Mouse (Mus musculus) limb, embryonic 15.5 days (tissue): ENCODE measurements around the gene Nthl1. TPM values are rescaled to one million over a fixed set of nuclear protein-coding genes. Genes with fewer than 3 reads are reported as not detected.

Experiments used
- ATAC-seq: fragments of 200-750 bp; cut with Nextera tagmentation; 2 replicates; pipeline ENCODE4 v1.8.0; 2017; ENCODE audit warnings: low read depth, moderate TSS enrichment; ENCODE audit not compliant: insufficient number of reproducible peaks, low FRiP score, low TSS enrichment
- H3K27ac ChIP-seq: fragments of 300-500 bp; sonication (generic); 2 replicates; pipeline ENCODE4 v1.5.1; 2015; ENCODE audit warnings: moderate library complexity, mild to moderate bottlenecking, inconsistent platforms
- H3K27me3 ChIP-seq: fragments of 300-500 bp; sonication (generic); 2 replicates; pipeline ENCODE4 v1.6.1; 2015; ENCODE audit warnings: inconsistent platforms
- H3K36me3 ChIP-seq: fragments of 300-500 bp; sonication (generic); 2 replicates; pipeline ENCODE4 v1.6.1; 2015; ENCODE audit warnings: inconsistent platforms
- H3K4me1 ChIP-seq: fragments of 300-500 bp; sonication (generic); 2 replicates; pipeline ENCODE4 v1.6.1; 2015; ENCODE audit warnings: inconsistent platforms
- H3K4me2 ChIP-seq: fragments of 300-500 bp; sonication (generic); 2 replicates; pipeline ENCODE4 v1.6.1; 2015; ENCODE audit warnings: mild to moderate bottlenecking, inconsistent platforms
- H3K4me3 ChIP-seq: fragments of 300-500 bp; sonication (generic); 2 replicates; pipeline ENCODE4 v1.5.1; 2015; ENCODE audit warnings: mild to moderate bottlenecking, inconsistent platforms
- H3K9ac ChIP-seq: fragments of 300-500 bp; sonication (generic); 2 replicates; pipeline ENCODE4 v1.6.1; 2015; ENCODE audit warnings: inconsistent platforms
- H3K9me3 ChIP-seq: fragments of 300-500 bp; sonication (generic); 2 replicates; pipeline ENCODE4 v1.6.1; 2016; ENCODE audit warnings: inconsistent platforms
- WGBS: fragments of 180-500 bp; shearing (Covaris S2); methylation state at CpG from one replicate; pipeline ENCODE4 v1.1.7; 2015; 5-methylcytosine and 5-hydroxymethylcytosine counted together
- polyA plus RNA-seq: library from polyadenylated mRNA; unstranded; fragments of >200 nt; fragmentation: Nextera tagmentation; extraction: Ambion mirVana; gene quantifications from 2 replicates; pipeline ENCODE4 v1.2.1, GENCODE M21; 2015

Nthl1 gene
- polyA plus RNA-seq, 1 experiment from 2014 or later, result 21.3 TPM

DNA sequence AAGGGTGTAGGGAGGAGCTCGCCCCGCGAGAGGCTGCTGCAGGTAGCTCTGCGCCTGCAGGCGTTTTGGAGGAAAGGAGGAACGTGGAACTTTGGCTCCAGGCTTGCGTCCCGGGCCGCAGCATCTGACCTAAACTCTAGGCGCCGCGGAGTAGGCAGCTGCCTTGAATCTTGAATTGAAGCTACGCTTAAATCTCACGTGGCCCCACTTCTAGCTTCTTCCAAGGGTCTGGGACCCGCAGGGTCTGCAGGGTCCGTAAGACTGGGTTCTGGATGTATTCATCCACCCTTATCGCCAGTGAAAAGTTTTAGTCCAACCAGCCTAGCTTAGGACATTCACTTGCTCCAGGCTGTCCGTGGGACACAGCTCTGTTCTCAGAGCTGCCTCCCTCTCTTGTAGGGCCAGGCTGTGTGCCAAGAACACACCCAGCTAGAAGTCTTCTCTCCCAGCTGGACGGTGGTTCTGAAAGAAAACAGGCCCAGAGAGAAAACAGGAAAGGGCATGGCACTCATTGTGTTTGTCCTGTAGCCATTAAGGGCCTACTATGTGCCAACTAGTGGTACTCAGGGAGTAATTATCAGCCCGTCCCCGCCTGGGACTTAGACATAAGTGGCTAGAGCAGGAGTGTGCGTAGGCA, 451 bp downstream of the Nthl1 start:
- 7% methylated on average over 22 of the region's 22 CpGs for WGBS
- Histone ChIP-seq H3K4me1 (peaks cover 31% of the 10 kb centered on the region), H3K9ac (peak overlapping the region; percentile 52), H3K27me3 (no peaks in the 10 kb centered on the region), H3K36me3 (peaks cover 35% of the 10 kb centered on the region), H3K27ac (peak overlapping the region; percentile 96), H3K9me3 (no peaks in the 10 kb centered on the region), H3K4me3 (peak overlapping the region; percentile 55), H3K4me2 (peak overlapping the region; percentile 81)
- peak; percentile 36 for ATAC-seq

DNA sequence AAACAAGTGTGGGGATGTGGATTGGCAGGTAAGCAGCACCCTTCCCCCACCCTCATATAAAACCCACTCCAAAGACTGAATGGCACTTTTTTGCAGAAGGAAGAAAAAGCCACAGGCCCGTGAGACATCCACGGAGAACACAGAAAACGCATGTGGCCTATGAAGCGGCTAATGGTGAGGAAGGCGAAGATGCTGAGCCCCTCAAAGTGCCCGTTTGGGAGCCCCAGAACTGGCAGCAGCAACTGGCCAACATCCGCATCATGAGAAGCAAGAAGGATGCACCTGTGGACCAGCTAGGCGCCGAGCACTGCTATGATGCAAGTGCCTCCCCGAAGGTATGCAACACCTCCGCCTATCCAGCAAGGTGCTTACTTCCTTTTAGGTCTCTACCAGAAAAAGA, 1.4 kb downstream of the Nthl1 start:
- peak overlapping the region; percentile 96 for H3K27ac ChIP-seq
- no peak overlapping the region for H3K4me2 ChIP-seq
- peaks cover 31% of the 10 kb centered on the region for H3K36me3 ChIP-seq
- H3K4me3 ChIP-seq, result no peak overlapping the region
- H3K9me3 ChIP-seq, result no peaks in the 10 kb centered on the region
- no peak for ATAC-seq
- no peak overlapping the region for H3K9ac ChIP-seq
- H3K4me1 ChIP-seq, result peaks cover 38% of the 10 kb centered on the region
- WGBS, result 92% methylated on average over 11 of the region's 11 CpGs
- no peaks in the 10 kb centered on the region for H3K27me3 ChIP-seq

DNA sequence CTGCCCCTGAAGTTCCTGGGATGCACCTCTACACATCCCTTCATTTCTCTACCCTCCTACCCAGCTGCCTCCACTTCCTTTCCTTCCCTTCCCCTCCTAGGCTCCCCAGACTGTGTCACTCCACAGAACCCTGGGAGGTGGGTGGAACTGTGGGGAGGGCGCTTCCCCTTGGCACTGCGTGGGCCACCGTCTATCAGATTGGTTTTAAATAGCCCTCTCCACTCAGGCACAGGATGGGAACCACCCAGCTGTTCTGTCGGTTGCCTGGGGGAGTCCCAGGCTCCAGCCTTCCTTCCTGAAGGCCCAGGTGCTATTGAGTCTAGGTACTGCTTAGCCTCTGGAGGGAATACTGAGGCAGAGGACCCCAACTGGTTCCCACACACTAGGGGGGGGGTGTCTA, 2.5 kb downstream of the Nthl1 start:
- H3K36me3 ChIP-seq, result peaks cover 20% of the 10 kb centered on the region
- H3K4me1 ChIP-seq, result peaks cover 50% of the 10 kb centered on the region
- H3K27me3 ChIP-seq, result no peaks in the 10 kb centered on the region
- H3K4me2 ChIP-seq, result no peak overlapping the region
- no peak overlapping the region for H3K27ac ChIP-seq
- no peak overlapping the region for H3K9ac ChIP-seq
- H3K9me3 ChIP-seq, result no peaks in the 10 kb centered on the region
- no peak for ATAC-seq
- no peak overlapping the region for H3K4me3 ChIP-seq
- 84% methylated on average over 4 of the region's 4 CpGs for WGBS

DNA sequence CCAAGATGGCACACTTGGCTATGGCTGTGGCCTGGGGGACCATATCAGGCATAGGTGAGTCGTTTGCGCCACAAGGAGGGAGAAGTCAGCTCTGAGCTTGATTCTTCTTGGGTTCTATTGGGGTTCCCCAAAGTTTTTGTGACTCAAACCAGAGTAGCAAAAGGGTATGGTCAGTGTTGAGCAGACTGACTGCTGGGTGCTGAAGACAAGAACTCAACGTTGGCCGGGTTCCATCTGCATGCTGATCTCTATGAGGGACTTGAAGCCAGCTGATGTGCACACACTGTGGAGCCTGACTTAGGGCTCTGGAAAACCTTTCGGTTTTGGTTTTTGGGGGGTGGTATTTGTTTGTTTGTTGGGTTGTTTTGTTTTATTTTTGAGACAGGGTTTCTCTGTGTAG, 3.2 kb downstream of the Nthl1 start:
- H3K4me1 ChIP-seq, result peaks cover 57% of the 10 kb centered on the region
- no peak overlapping the region for H3K9ac ChIP-seq
- 92% methylated on average over 5 of the region's 5 CpGs for WGBS
- no peak for ATAC-seq
- H3K4me2 ChIP-seq, result no peak overlapping the region
- no peak overlapping the region for H3K4me3 ChIP-seq
- H3K9me3 ChIP-seq, result no peaks in the 10 kb centered on the region
- H3K27me3 ChIP-seq, result no peaks in the 10 kb centered on the region
- peaks cover 18% of the 10 kb centered on the region for H3K36me3 ChIP-seq
- H3K27ac ChIP-seq, result no peak overlapping the region

DNA sequence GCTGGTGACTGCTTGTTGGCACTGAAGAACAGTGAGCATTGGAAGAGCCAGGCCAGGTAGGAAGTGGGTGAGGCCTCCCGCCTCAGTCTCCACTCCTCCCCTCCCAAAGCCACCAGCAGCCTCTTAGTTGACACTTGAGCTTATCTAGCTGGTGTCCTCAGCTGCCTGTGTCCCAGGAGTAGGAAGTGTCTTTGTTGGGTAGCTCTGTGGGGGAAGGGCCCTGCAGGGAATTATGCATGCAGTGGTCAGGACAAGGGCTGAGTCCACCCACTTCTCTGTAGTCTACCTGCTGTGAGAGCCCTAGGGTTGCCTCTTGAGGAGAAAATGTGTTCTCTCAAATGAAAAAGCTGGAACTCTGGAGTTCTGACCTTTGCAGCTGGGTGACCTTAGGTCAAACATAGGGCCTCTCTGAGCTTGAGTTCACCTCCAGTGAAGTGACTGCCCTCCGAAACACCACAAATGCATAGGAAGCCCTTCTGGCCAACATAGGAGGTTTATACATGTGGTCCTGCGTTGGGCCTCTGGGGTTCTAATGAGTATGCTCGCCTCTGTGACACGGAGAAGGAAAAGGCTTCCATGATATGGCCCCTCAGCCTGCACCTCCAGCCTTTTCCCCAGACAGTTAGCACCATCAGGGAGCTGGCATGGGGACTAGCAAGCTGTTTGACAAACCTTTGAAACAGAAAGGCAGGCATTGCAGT, 4.5 kb downstream of the Nthl1 start:
- H3K9ac ChIP-seq, result no peak overlapping the region
- H3K9me3 ChIP-seq, result no peaks in the 10 kb centered on the region
- H3K36me3 ChIP-seq, result peaks cover 24% of the 10 kb centered on the region
- no peak overlapping the region for H3K4me2 ChIP-seq
- 77% methylated on average over 5 of the region's 5 CpGs for WGBS
- no peak for ATAC-seq
- no peaks in the 10 kb centered on the region for H3K27me3 ChIP-seq
- no peak overlapping the region for H3K4me3 ChIP-seq
- peaks cover 54% of the 10 kb centered on the region for H3K4me1 ChIP-seq
- no peak overlapping the region for H3K27ac ChIP-seq

DNA sequence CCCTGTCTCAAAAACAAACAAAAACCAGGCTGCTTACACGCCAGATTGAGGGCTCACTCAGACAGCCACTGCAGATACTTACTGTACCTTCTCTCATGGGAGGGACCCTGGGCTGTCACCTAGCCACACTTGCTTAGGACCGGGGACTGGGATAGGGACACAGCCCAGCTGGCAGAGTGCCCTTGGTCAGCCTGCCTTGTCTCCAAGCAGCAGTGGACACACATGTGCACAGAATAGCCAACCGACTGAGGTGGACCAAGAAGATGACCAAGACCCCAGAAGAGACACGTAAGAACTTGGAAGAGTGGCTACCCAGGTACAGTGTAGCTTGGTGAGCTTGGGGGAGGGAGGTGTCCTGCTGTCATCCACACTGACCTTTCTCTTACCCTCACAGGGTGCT, 5.7 kb downstream of the Nthl1 start:
- H3K4me1 ChIP-seq, result peaks cover 52% of the 10 kb centered on the region
- no peak overlapping the region for H3K9ac ChIP-seq
- no peak overlapping the region for H3K4me2 ChIP-seq
- no peak for ATAC-seq
- WGBS, result 93% methylated on average over 4 of the region's 4 CpGs
- no peak overlapping the region for H3K4me3 ChIP-seq
- peak overlapping the region; percentile 93 for H3K27ac ChIP-seq
- H3K27me3 ChIP-seq, result no peaks in the 10 kb centered on the region
- H3K36me3 ChIP-seq, result peaks cover 28% of the 10 kb centered on the region
- H3K9me3 ChIP-seq, result no peaks in the 10 kb centered on the region

DNA sequence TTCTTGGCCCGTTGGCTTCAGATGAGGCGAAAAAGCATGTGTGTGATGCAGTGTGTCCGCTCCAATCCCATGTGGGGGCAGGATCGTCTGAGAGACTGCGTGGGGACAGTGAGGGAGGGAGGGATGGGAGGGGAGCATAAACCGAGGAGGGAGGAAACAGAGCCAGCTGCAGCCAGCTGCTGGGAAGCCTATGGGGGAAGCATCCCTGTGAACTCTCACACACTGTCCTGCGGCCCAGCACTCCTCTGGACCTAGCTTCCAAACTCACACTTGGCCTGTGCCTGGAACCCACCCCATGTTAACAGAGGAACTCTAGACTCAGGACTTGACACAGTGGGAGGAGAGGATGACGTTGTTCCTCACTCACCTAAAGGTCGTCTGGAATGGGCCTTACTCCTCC, 6.4 kb downstream of the Nthl1 start:
- H3K9me3 ChIP-seq, result no peaks in the 10 kb centered on the region
- no peak overlapping the region for H3K4me2 ChIP-seq
- no peak overlapping the region for H3K4me3 ChIP-seq
- H3K9ac ChIP-seq, result no peak overlapping the region
- peak overlapping the region; percentile 93 for H3K27ac ChIP-seq
- 32% methylated on average over 9 of the region's 9 CpGs for WGBS
- peaks cover 47% of the 10 kb centered on the region for H3K4me1 ChIP-seq
- ATAC-seq, result 0 out of 2 replicates have a peak, but pooled peaks have one; percentile 37
- no peaks in the 10 kb centered on the region for H3K27me3 ChIP-seq
- peaks cover 28% of the 10 kb centered on the region for H3K36me3 ChIP-seq

DNA sequence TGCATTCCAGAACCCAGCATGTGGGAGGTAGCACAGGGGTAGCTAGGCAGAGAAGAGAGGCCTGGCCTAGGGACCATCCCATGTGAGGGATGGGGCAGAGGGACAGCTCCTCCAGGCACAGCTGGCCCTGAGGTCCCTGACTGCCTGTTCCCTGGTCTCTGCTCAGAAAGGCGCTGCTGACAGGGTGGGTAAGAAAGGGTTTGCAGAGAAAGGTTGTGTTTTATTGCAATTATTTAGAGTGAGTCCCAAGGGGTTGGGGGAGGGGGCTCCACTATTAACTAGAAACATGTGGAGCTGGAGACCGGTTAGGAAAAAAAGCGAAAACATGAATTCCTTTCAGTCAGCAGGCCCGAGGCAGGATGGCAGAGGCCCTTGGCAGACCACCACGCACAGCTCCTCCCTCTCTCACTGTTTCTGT, 7.1 kb downstream of the Nthl1 start:
- Histone ChIP-seq H3K9ac (peak overlapping the region; percentile 18; the same call in 1 of the 2 replicates), H3K4me1 (peaks cover 50% of the 10 kb centered on the region), H3K27ac (peak overlapping the region; percentile 93), H3K9me3 (no peaks in the 10 kb centered on the region), H3K4me3 (no peak overlapping the region), H3K27me3 (no peaks in the 10 kb centered on the region), H3K4me2 (peak overlapping the region; percentile 17; the same call in 1 of the 2 replicates), H3K36me3 (peaks cover 30% of the 10 kb centered on the region)
- peak; percentile 27 for ATAC-seq
- 13% methylated on average over 5 of the region's 5 CpGs for WGBS

DNA sequence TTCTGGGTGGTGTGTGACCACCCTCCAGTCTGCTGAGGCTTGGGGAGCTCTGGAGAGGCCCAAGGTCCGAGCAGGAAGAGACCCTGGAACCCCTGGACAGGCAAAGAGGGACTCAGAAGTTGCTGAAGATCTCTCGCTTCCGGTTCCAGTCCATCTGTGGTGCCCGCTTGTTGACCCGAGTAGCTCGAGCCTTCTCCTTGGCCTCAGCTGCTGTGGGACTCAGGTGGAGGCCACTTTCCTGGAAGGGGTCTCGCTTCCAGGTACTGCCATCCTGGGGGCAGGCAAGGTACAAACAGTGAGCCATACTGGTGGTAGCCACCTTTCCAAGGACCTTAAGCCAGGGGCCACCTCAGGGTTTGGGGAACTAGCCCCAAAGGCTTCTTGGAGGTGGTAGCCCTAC, 7.6 kb downstream of the Nthl1 start:
- Histone ChIP-seq H3K9ac (0 out of 2 replicates have a peak overlapping the region, but pooled peaks have one; percentile 18), H3K4me3 (no peak overlapping the region), H3K4me1 (peaks cover 51% of the 10 kb centered on the region), H3K27me3 (no peaks in the 10 kb centered on the region), H3K27ac (peak overlapping the region; percentile 93), H3K36me3 (peaks cover 34% of the 10 kb centered on the region), H3K9me3 (no peaks in the 10 kb centered on the region), H3K4me2 (0 out of 2 replicates have a peak overlapping the region, but pooled peaks have one; percentile 17)
- 81% methylated on average over 7 of the region's 7 CpGs for WGBS
- ATAC-seq, result no peak

DNA sequence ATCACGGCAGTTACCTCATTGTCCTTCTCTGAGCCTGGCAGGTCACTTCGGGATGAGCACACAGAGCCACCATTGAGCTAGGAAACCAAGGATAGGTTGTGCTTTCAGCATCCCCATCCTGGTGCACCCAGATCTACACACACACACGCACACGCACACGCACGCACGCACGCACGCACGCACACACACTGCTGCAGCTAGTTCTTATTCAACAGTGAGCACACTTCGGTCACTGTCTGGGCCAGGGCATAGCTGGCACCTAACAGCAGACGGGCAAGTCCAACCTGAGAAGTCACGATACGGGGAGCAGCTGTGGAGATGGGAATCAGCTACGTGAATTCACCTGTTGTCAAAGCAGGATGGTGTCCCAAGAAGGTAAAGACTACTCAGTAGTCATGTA, 8.1 kb downstream of the Nthl1 start:
- H3K9ac ChIP-seq, result no peak overlapping the region
- H3K9me3 ChIP-seq, result no peaks in the 10 kb centered on the region
- ATAC-seq, result no peak
- no peak overlapping the region for H3K4me2 ChIP-seq
- peaks cover 34% of the 10 kb centered on the region for H3K36me3 ChIP-seq
- peaks cover 52% of the 10 kb centered on the region for H3K4me1 ChIP-seq
- no peaks in the 10 kb centered on the region for H3K27me3 ChIP-seq
- peak overlapping the region; percentile 93 for H3K27ac ChIP-seq
- H3K4me3 ChIP-seq, result no peak overlapping the region
- WGBS, result 92% methylated on average over 15 of the region's 15 CpGs

DNA sequence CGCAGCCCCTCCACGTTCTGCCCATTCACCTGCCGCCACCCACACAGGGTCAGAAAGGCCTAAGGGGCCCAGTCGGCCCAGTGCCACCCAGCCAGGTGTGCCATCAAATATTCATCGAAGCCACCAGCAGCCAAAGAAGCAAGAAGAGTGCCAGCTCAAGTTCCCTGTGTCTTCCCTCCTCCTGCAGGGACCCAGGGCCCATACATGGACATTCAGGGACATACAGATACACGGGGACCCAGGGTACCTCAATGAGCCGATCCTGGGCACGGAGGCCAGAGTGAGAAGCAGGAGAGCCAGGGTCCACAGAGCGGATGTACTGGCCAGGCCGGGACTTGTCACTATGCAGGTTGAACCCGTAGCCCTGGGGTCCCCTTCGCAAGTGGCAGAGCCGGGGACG, 9.5 kb downstream of the Nthl1 start:
- no peaks in the 10 kb centered on the region for H3K27me3 ChIP-seq
- 92% methylated on average over 14 of the region's 14 CpGs for WGBS
- peaks cover 59% of the 10 kb centered on the region for H3K4me1 ChIP-seq
- H3K36me3 ChIP-seq, result peaks cover 31% of the 10 kb centered on the region
- no peak overlapping the region for H3K4me3 ChIP-seq
- H3K9me3 ChIP-seq, result no peaks in the 10 kb centered on the region
- no peak overlapping the region for H3K27ac ChIP-seq
- no peak for ATAC-seq
- no peak overlapping the region for H3K4me2 ChIP-seq
- H3K9ac ChIP-seq, result no peak overlapping the region

DNA sequence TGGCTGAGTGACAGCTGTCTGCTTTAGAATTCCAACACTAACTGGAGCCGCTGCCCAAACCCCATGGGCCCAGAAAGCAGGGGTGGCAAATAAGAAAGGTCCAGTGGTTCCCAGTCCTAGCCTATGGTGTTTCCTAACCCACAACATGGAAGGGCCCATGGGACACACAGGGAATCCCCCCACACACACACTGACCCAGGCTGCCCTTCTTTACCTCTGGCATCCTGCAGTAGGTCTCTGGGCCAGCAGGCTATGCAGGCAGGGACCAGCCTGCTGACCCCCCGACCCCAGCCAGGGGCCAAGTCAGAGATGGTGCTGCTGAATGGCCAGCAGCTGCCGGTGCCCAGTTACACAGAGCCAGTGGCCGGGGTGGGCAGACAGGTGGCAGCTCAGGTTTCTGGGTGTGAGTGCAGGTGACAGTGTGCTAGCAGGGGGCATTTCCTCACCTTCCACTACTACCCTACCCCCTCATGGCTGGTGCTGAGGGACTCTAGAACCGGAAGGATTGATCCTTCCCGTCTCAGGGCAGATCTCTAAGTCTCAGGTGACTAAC, 10.4 kb downstream of the Nthl1 start:
- Histone ChIP-seq H3K9me3 (no peaks in the 10 kb centered on the region), H3K27me3 (no peaks in the 10 kb centered on the region), H3K36me3 (peaks cover 36% of the 10 kb centered on the region), H3K27ac (no peak overlapping the region), H3K4me3 (no peak overlapping the region), H3K4me1 (peaks cover 64% of the 10 kb centered on the region), H3K9ac (no peak overlapping the region), H3K4me2 (no peak overlapping the region)
- ATAC-seq, result no peak
- WGBS, result 59% methylated on average over 6 of the region's 6 CpGs
